Mouse (Mus musculus) urinary bladder, adult 2 months (tissue): Measurements from ENCODE around the gene Lama4. TPM values are rescaled to one million over a fixed set of nuclear protein-coding genes. Genes with fewer than 3 reads are reported as not detected.

Experiments used
- DNase-seq: peaks from one replicate; pipeline ENCODE4 v3.0.0; 2022; ENCODE audit warnings: low spot score
- polyA plus RNA-seq: library from polyadenylated mRNA; depleted of rRNA; stranded (reverse); fragments of >200 nt; gene quantifications from 2 replicates; pipeline ENCODE4 v1.2.3, GENCODE M21; 2012

Gene Lama4
- polyA plus RNA-seq, 1 experiment = 76.5 TPM

DNA sequence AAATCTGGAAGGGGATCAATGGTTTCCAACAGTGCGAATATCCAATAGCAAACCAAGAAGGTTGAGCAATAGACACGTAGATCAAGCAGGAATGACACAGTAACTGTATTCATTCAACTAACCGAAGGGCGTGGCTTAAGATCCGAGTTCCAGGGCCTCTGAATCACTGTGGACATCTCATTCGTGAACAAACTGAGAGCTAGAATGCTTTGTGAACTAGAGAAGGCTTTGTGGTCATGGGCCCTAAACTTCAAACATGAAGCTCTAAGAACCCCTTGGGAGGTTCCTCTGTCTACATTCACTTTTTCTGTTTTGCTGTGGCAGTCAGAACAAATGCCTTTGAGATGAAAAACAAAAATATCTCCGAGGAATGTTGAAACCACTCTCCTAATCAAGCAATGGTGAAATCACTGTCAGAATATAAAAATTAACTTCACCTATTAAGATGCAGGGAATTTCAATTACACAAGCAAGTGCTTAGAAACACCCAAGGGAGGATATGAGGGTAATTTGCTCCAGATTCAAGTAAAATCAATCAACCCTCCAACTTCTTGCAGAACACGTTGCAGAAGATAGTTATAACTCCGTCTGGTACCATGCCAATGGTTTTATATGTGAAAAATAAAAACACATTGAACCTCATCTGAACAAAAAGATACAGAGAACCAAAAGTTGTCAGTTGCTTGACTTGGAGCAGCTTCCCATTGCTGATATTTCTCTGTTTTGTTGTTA, 29.6 kb downstream of the Lama4 start:
- DNase-seq = no peak

DNA sequence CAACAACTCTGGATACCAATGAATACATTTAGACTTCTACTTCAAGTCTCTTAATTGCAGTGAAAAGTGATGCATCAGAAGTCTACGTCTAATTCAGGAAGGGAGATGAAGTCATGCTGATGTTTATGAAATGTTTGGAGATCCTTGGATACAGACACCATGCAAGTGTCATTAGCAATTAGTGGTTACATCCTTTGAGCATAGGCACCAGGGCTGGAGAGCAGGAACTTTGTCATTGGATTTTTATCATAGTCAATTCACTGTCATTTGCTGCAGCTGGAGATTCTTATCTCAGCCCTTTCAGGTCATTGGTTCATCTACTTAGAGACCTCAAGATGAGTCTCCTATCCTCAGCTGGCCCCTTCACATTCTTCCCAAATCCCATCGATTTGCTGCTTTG, 30.6 kb downstream of the Lama4 start:
- no peak for DNase-seq

DNA sequence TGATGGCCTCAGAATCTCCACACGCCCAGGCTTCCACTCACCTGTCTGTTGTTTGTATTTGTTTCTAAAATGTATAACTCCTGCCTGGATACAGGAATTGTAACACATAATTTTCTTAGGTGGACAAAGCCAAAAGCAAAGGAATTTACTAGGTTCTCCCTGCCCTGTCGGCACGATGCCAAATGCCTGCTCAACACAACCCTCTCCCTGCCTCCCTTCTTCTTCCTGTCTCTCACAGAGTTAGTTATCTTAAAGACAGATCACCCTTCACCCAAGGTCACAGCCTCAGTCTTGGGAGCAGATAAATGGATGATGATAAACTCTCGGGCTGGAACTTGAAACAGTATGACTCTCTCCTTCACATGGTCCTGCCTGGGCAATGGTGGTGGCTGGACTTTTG, 35.6 kb downstream of the Lama4 start:
- DNase-seq = no peak

DNA sequence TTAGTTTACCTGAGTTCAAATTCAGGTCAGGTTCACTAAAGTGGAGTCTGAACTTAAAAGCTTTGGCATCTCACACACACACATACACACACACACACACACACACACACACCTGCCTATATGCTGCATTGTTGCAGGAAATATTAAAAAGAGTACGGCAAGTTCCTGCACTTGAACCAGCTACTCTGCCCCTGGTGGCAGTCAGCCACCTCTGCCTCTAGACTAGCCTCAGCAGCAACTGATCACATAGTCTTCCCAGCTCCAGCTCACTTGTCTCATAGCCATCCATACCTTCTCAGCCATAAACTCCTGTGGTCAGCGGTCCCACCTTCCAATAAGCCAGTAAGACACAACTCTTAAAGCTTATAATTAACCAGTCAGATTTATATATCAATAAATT, 37.2 kb downstream of the Lama4 start:
- DNase-seq = no peak

DNA sequence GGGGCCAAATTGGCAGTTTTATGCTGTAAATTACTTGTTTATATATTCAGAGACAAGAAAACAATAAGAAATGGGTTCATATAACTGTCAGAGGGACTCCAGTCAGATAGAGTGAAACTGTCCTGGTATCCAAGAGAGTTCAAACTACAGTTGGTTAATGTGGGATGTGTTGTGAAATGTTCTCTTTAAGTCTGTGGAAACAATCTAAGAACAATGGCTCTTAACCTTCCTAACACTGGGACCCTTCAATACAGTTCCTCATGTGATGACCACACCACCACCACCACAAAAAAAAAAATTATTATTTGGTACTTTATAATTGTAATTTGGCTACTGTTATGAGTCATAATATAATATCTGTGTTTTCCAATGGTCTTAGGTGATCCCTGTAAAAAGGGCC, 38.2 kb downstream of the Lama4 start:
- DNase-seq = no peak

DNA sequence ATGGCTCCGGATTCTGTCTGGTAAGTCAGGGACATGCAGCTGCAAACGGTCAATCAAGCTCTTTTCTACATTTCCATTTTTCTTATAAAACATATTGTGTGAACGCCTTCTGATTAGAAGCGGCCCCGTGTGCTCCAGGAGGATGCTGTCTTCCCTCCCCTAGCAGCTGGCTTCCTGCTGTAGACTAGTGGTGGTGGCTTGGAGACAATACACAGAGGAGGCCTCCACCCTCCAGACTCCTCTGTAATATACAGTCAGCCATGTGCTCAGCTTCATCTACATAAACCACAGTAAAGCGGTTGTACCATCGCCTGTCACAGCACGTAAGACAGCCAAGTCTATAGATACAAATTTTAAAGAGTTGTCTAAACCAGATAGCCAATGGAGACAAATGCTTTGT, 40.2 kb downstream of the Lama4 start:
- no peak for DNase-seq

DNA sequence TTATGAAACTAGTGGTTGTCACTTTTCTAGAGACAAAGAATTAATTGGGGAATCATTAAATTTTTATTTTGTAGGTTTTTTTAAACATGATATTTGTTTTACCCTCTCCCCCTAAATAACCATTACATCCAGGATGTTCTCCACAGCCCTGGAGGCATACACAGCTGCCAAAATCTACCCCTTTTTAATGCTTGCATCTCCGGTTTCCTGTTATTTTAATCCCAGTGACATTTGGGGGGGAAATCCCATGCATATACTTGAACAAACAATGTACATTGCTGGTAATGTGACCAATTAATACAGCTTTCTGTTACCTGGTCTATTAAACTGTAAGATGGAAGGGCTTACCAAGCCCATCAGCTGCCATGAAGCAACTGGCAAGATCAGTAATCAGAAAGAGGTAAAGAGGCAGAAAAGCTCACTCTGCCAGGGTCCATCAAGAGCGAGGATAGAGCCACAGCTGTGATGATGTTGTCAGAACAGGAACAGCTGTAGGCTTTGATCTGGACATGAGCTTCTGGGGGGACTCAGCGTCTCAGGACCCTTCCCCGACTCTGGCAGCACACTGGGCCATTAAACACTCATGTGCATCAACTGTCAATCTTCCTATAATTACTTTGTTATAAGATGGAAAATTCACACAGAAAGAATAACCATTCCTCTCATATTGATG, 41.3 kb downstream of the Lama4 start:
- no peak for DNase-seq

DNA sequence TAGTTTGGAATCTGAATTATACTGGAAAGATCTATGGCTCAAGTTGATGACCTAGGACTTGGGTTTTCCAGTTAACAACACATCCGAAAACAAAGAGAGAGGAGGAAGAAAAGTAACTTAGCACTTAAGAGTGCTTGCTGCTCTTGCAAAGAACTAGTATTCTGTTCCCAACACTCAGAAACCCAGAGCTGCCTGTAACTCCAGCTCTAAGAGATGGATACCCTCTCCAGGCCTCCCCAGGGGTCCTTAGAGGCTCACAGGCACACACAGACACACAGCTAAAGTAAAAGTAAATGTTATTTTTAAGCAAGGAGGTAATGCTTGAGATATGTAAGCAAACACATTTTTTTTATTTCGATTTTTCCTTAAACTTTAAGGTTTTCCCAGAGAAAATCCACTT, 49.5 kb downstream of the Lama4 start:
- no peak for DNase-seq

DNA sequence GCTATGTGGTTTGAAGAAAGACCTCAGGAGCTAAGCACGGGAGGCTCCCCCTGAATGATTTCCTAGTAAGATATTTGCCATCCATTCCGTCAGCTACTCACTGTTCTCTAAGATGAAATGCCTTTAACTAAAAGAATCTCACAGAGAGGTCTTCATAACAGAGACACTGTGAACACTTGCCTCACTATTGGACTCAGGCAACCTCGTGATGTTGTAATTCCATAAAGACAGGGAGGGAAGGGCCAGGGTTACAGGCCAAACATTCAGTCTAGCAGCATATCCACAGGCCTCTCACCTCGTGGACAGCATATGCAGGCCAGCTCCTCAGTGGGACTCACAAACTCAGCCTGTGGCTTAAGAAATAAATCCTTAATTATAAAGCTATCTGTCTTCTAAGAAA, 52.7 kb downstream of the Lama4 start:
- DNase-seq = no peak

DNA sequence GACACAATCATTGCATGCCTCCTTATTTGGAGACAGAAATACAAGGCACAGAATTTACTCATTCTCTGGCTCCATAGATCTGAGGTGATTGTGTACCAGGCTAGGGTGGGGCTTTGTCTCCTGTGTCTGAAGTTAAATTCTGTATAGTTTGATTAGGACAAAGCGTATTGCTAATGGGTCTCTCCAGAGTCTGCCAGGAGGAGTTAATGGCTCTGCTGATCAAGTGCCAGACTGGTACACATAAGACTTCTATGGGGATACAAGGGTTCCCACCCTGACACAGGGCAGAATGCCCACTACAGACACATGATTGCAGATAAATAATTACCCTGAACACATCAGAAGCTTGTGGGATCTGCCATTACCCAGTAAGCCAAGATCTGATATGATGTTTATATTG, 53.3 kb downstream of the Lama4 start:
- DNase-seq = no peak

DNA sequence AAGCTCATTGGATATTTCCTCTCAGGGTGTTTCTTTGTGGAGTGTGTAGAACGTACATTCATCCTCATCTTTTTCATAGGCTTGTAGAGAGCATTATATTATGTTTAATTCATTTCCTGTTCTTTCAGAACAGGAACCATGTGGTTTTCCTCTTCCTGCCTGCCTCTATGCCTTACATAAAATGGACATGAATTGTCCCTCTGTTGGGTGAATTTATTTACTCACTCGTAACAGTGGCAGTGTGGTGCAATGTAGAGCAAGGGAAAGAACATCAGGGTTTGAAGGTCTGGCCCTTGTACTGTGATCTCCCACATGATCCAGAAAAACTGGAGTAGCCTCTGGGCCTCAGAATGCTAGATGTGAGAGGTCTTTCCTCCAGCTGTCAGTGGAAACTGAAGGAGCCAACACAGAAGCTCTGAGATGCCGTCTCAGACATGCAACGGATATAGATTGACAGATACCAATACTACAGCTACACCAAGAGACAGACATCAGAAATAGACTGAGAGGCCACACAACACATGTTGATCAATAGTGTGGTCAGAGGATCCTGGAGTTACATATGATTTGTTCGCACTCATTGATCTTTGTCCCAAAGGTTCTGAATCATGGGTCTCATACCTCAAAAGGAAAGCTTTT, 58.4 kb downstream of the Lama4 start:
- DNase-seq = no peak

DNA sequence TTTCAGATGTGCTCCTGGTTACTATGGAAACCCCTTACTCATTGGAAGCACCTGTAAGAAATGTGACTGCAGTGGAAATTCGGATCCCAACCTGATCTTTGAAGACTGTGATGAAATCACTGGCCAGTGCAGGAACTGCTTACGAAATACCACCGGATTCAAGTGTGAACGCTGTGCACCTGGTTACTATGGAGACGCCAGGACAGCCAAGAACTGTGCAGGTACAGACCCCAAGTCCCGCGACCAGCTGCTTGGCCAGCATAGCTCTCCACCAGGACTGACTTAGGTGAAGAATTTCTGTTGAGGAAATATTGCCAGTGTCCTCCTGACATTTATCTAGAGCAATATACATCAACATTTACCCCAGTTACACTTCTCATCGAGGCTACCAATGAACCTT, 61.2 kb downstream of the Lama4 start:
- DNase-seq = no peak

DNA sequence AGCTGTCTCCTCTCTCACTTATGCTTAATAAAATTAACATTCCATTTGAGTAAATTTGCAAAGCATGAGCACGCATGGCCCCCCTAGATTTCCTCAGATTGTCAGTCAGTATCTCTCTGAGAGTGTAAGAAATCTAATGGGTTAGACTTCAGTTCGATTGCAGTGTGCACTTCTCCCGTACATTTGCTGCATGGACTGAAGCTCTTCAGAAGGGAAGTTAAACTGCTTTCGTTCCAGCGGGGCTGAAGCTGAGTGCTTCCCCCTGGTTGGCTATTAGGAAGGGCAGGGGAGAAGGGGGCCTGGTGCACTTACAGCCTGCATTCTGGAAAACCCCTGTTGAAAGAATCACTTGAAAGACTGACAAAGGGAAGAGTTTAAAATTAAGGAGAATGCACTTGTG, 61.7 kb downstream of the Lama4 start:
- no peak for DNase-seq

DNA sequence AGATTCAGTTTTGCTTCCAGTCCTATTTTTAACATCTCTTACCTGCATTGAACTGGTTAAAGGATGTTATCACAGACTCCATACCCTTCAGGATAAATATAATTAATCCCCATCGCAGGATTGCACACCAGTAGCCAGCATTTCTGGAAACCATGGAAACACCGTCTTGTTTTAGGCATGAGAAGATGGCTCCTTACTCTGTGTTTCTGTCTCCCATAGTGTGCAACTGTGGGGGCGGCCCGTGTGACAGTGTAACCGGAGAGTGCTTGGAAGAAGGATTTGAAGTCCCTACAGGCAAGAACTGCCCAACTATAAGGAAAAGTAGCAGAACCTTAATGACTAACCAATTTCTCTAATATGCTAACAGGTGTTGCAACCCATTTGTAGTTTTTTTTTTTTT, 63.1 kb downstream of the Lama4 start:
- DNase-seq = no peak

DNA sequence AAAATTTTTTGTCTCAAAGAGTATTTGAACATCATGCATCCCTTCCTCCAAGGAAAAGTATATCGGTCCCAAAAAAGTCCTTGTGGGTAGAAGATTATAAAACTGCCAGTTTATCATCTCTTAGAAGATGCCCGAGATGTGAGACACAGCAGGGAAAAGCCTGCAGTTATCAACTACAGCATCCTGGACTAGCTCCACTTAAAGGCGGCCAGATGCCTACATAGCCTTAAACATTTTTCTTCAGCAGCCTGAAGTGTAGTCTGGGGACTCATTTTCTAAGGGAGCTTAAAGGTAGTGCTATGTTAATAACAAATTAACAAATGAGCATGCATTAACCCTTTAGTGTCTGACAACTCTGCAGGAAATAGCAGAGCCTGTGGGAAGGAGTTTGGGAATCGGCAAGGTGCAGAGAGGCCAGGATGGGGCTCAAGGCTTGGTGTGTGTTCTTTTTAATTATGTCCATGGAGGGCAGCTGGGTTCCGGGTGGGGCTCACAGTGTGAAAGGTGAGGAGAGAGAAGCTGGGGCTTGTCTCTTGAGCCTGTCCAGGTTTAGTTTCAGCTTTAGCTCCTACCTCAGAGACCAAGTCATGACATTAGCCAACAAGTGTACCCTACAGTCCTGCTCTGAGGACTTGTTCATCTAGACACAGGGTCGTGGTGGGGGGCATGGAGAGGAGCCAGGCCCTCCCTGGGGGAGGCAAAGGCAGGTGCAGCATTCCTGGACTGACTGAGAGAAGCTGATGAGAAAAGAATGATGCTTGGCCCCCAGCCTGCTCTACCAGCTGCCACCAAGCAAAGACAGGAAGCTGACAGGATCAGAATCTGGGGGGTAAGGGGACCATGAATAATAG, 64.2 kb downstream of the Lama4 start:
- no peak for DNase-seq

DNA sequence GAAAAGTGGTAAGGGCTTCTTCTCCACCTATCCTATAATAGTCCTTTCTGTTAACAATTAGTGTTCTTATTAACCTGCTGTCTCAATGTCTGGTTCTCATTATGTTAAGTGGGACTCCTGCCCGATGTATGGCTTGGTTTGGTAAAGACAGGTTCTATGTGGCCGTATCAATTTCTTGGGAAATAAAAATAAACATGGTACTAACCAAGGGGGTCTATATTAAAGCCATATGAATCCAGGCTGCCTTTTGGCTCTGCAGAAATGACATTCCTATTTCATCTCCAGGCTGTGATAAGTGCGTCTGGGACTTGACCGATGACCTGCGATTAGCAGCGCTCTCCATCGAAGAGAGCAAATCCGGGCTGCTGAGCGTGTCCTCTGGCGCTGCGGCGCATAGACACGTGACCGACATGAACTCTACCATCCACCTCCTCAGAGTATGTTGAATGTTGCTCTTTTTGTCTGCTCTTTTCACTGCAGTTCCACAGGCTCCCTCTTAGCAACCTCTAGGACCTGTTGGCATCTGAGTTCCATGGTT, 64.9 kb downstream of the Lama4 start:
- no peak for DNase-seq

DNA sequence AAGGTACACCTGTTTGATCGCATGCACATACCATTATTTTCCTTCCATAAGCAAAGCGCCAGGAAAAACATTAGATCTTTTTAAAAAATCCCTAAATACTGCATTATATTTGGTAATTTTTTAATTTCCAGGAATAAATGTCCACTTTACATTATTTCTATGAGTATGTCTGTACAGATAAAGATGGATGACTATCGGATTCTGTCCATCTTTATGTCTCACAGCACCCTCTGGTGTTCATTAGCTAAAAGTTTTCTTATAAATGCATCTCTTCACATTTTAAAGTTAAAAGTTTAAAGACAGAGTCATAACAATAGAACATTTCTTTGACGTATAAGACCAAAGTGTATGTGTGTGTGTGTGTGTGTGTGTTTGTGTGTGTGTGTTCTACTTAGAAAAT, 74.2 kb downstream of the Lama4 start:
- DNase-seq = no peak

DNA sequence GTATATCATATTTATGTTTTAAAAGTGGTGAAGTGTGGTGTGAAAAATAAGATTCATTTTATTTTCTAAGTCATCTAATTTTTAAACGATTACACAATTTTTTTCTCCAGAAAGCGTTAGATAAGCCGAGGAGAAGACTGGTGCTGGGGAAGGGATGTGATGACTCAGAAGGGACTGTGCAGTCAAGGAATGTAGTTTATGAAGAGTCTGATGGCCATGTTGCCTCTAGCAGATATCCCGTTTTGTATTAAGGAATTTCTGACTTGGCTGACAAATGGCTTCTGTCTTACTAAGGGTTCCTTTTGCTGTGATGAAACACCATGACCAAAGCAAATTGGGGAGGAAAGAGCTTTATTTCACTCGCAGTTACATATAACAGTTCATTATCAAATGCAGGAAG, 74.7 kb downstream of the Lama4 start:
- no peak for DNase-seq

DNA sequence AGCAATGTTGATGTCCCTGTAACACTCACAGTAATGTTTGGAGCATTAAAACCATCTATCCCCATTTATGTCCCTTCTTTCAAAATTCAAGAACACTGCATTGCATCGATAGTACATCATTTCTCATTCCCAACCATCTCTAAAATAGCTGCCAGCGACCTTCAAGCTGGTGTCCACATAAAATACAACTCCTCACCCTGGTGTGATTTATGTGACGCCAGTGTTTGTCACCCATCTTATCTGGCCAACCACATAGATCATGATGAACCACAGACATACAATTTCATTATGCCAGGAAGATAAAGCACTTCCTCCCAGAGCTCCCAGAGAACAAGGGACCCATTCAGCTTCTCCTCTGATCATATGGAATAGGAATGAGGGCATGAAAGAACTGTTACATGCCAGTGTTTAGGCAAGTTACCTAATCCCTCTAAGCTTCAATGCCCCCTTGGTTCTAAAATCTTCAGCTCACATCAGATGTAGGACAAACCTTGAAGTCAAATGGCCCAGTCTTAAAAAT, 79.2 kb downstream of the Lama4 start:
- no peak for DNase-seq

DNA sequence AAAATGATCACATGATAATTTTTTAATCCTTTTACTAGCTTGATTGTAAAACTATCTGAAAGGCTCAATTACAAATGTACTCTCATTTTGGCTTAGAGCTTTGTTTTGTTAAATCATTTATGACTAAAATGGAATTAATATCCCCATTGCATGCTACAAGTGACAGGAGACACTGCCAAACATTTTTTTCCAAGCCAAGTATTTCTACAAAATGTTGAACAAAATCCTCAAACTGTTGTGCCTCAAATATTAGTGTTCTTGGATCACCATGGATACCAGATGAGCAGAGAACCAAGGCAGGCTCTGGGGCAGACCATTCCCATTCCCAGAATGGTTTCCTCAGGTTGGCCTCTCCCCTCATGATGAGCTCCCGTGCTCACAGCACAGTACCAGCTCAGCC, 79.8 kb downstream of the Lama4 start:
- no peak for DNase-seq

DNA sequence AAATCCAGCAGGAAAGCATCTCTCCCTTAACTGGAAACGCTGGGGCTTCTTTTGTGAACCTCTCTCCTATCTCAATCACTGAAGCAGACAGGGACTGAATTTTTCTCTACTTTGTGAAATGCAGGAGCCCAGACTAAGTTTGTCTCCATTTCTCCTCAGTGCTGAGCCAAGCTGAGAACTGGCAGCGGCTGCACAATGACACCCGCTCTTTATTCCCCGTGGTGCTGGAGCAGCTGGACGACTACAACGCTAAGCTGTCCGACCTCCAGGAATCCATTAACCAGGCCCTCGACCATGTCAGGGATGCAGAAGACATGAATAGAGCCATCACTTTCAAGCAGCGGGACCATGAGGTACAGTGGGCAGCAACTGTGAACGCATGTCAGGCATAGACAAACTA, 82.5 kb downstream of the Lama4 start:
- DNase-seq = no peak
